Mouse (Mus musculus) ES-E14 (cell line): ENCODE data around the gene R3hdm2.

Experiments
- HCFC1 ChIP-seq: IDR thresholded peaks from 2 replicates; pipeline ENCODE4 v1.6.1; 2012; ENCODE audit warnings: low read length, inconsistent platforms, borderline replicate concordance; ENCODE audit not compliant: insufficient read depth
- MAFK ChIP-seq: IDR thresholded peaks from 2 replicates; pipeline ENCODE4 v1.6.1; 2014; ENCODE audit warnings: mild to moderate bottlenecking, low read depth, low read length, inconsistent platforms; ENCODE audit not compliant: insufficient read depth
- ZC3H11A ChIP-seq: IDR thresholded peaks from 2 replicates; pipeline ENCODE4 v1.6.1; 2012; ENCODE audit warnings: low read depth, mild to moderate bottlenecking, inconsistent platforms, low read length, borderline replicate concordance
- ZNF384 ChIP-seq: IDR thresholded peaks from 2 replicates; pipeline ENCODE4 v1.6.1; 2012; ENCODE audit warnings: low read depth, low read length, inconsistent platforms

DNA sequence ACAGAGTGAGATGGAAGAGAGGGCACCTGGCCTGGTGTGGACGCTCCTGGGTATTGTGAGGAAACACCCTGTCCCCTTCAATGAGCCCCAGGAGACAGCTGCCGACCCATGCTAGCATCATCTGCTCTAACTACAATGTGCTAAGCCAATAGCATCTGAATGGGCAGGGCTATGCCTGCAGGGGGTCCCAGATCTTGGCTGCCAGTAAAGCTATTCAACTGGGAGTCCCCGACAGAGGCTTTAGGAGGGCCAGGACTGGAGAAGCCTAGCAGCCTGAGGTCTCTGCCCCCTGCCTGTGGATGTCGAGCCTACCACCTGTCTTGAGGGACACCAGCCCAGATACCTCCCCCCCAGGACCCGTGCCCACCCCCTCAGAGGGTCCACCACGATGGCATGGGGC is 162.6 kb downstream of the R3hdm2 start:
- TF ChIP-seq ZC3H11A = no peak
- no peak for TF ChIP-seq ZNF384
- no peak for TF ChIP-seq MAFK
- TF ChIP-seq HCFC1 = no peak
